In the genomic region with DNA sequence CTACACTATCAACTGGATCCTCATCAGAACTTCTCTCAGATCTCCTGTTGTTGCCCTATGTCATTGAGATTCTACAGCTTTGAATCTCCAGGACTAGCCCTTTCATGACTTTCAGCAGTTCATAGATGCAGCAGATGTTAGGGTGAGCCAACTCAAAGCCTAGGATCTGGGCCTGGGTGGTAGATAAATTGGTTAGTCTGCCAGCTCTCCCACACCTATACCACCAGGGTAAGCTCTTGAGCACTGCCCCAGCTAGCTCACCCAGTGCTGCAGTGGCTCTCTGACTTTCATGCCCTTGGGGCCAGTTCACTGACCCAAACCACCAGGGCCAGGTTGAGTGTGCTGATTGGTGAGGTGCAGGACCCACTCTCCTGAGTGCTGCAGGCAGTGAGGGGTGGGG, we compare ENCODE assay signal across 13 mouse cellular contexts.
"Had no signal": no experiment of that assay in that cellular context is flagged by ENCODE, and none has a peak within 500 bp of the region (broad histone marks: within the 10 kb centered on the region; RNA-seq: fewer than 3 reads in every experiment).

No protein-coding gene starts in this region.

- DNase-seq: kidney, postnatal 14 days; lung, adult 18-20 months; lung, postnatal 36 days; retina, postnatal 1 day; right cerebral cortex, postnatal 4 days; spleen, adult 18-20 months; thymus, adult 18-20 months; thymus, postnatal 14 days had no signal

- ATAC-seq: midbrain, embryonic 15.5 days had no signal

- H3K4me3 ChIP-seq: kidney, embryonic 15.5 days; limb, embryonic 12.5 days; midbrain, embryonic 15.5 days; neural tube, embryonic 12.5 days had no signal

- H3K4me1 ChIP-seq: kidney, embryonic 15.5 days; limb, embryonic 12.5 days; midbrain, embryonic 15.5 days; neural tube, embryonic 12.5 days had no signal

- H3K27ac ChIP-seq: kidney, embryonic 15.5 days; limb, embryonic 12.5 days; liver, embryonic 14.5 days; midbrain, embryonic 15.5 days; neural tube, embryonic 12.5 days had no signal

- H3K27me3 ChIP-seq: kidney, embryonic 15.5 days; limb, embryonic 12.5 days; midbrain, embryonic 15.5 days; neural tube, embryonic 12.5 days had no signal

- H3K9ac ChIP-seq: kidney, embryonic 15.5 days; limb, embryonic 12.5 days; liver, embryonic 14.5 days; midbrain, embryonic 15.5 days; neural tube, embryonic 12.5 days had no signal

- H3K36me3 ChIP-seq: kidney, embryonic 15.5 days; limb, embryonic 12.5 days; midbrain, embryonic 15.5 days; neural tube, embryonic 12.5 days had no signal

- H3K9me3 ChIP-seq: kidney, embryonic 15.5 days; limb, embryonic 12.5 days; midbrain, embryonic 15.5 days; neural tube, embryonic 12.5 days had no signal
